Mouse (Mus musculus) thymus, adult 2 months (tissue): ENCODE results near the gene Usp12.

Source experiments
- CTCF ChIP-seq: fragments of 200-500 bp; IDR thresholded peaks from 2 replicates; pipeline ENCODE4 v1.5.1; 2012; ENCODE audit warnings: mild to moderate bottlenecking, control low read depth, low read length, moderate library complexity, borderline replicate concordance; ENCODE audit not compliant: control insufficient read depth, poor library complexity, insufficient read depth; ENCODE audit errors: extremely low read depth
- POLR2A ChIP-seq: fragments of 200-500 bp; IDR thresholded peaks from 2 replicates; pipeline ENCODE4 v1.6.1; 2012; ENCODE audit warnings: mild to moderate bottlenecking, low read length, control low read depth, moderate library complexity; ENCODE audit not compliant: control insufficient read depth, poor library complexity, insufficient read depth; ENCODE audit errors: extremely low read depth

DNA sequence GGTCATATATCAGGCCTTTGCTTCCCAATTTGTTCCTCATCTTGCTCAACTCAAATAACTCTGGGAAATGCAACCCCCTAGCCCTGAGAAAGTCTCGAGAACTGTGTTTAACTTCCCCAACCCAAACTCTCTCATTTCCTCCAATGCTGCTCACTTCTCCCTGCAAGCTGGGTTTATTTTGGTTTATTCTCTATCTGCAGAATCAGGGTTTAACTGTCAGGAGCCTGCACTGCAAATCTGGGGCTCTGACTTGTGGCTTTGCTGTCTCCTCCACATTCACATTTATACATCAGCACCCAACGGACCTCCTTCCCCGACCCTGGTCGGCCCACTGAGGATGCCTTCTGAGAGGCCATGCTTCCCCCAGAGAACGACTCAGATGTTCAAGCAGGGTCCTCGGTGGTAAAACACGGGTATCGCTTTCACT, 11.2 kb upstream of the Usp12 start:
- TF ChIP-seq POLR2A (no peak), CTCF (no peak)
